Mouse (Mus musculus): ENCODE measurements at regions not wholly inside any gene's neighbourhood (a gene's known extent, or its start where the extent isn't known, plus 50 kb on each side); places are given as distances from the start of the nearest gene placed in this dataset.

- no peak for TF ChIP-seq CTCF (IDR thresholded peaks at IDR 0.05; ENCODE audit: extremely low read depth, insufficient read depth, low read length)
- no peak for TF ChIP-seq POLR2A (IDR thresholded peaks at IDR 0.05; ENCODE audit: extremely low read depth, insufficient read depth, low read length)
Measured at GRCm38 (mm10) chr12:79929846-79930245, 183.0 kb downstream of the Zfp36l1 start.
